Mouse (Mus musculus): ENCODE measurements around the gene Cwc27. TPM values are rescaled to one million over a fixed set of nuclear protein-coding genes. Genes with fewer than 3 reads are reported as not detected.

Cwc27 gene
- total RNA-seq, 2 experiments from 2014 or later: 7.9 to 9.8 TPM

GRCm38 (mm10) chr13:104779104-104779670 is 37.8 kb downstream of the Cwc27 start:
- no peak for DNase-seq

GRCm38 (mm10) chr13:104763193-104763592 is 53.7 kb downstream of the Cwc27 start:
- DNase-seq: no peak

- no peak for DNase-seq
Measured at GRCm38 (mm10) chr13:104762401-104762800, 54.5 kb downstream of the Cwc27 start.

- DNase-seq: no peak
Measured at GRCm38 (mm10) chr13:104759381-104759780, 57.6 kb downstream of the Cwc27 start.

GRCm38 (mm10) chr13:104747032-104747431 is 69.9 kb downstream of the Cwc27 start:
- DNase-seq: no peak

GRCm38 (mm10) chr13:104742866-104743265 is 74.1 kb downstream of the Cwc27 start:
- no peak for DNase-seq

- no peak for DNase-seq
Measured at GRCm38 (mm10) chr13:104729261-104730046, 87.5 kb downstream of the Cwc27 start.

- DNase-seq: no peak
Measured at GRCm38 (mm10) chr13:104727681-104728080, 89.3 kb downstream of the Cwc27 start.

GRCm38 (mm10) chr13:104720133-104720532 is 96.8 kb downstream of the Cwc27 start:
- DNase-seq: no peak

GRCm38 (mm10) chr13:104694612-104695355 is 122.2 kb downstream of the Cwc27 start:
- DNase-seq: no peak

- no peak for DNase-seq
Measured at GRCm38 (mm10) chr13:104692710-104693109, 124.2 kb downstream of the Cwc27 start.

GRCm38 (mm10) chr13:104685537-104685936 is 131.4 kb downstream of the Cwc27 start:
- DNase-seq: no peak

GRCm38 (mm10) chr13:104684361-104685011 is 132.5 kb downstream of the Cwc27 start:
- DNase-seq: no peak

GRCm38 (mm10) chr13:104681212-104681611 is 135.7 kb downstream of the Cwc27 start:
- no peak for DNase-seq

- DNase-seq: no peak
Measured at GRCm38 (mm10) chr13:104661188-104661587, 155.8 kb downstream of the Cwc27 start.

- no peak for DNase-seq
Measured at GRCm38 (mm10) chr13:104660042-104660680, 156.8 kb downstream of the Cwc27 start.

- DNase-seq: no peak
Measured at GRCm38 (mm10) chr13:104656666-104657272, 160.2 kb downstream of the Cwc27 start.

- DNase-seq: no peak
Measured at GRCm38 (mm10) chr13:104655137-104655536, 161.8 kb downstream of the Cwc27 start.

- DNase-seq: no peak
Measured at GRCm38 (mm10) chr13:104651763-104652162, 165.2 kb downstream of the Cwc27 start.

- DNase-seq: no peak
Measured at GRCm38 (mm10) chr13:104650654-104651053, 166.3 kb downstream of the Cwc27 start.

GRCm38 (mm10) chr13:104650145-104650544 is 166.8 kb downstream of the Cwc27 start:
- no peak for DNase-seq
